Mouse (Mus musculus) adrenal gland, adult 2 months (tissue): ENCODE results near the gene Usp34. TPM values are rescaled to one million over a fixed set of nuclear protein-coding genes. Genes with fewer than 3 reads are reported as not detected.
"Not testable (repeated sequence)": the region's sequence is repeated elsewhere in the genome, so short reads cannot be mapped to it uniquely, and the experiment has no call there.

Experiments
- DNase-seq: peaks from one replicate; pipeline ENCODE4 v3.0.0; 2021
- microRNA-seq, 2 experiments: library from miRNA; unstranded; fragments of <30 nt; microRNA quantifications; one replicate each; pipeline ENCODE4 v1.2.0; 2021
- polyA plus RNA-seq: library from polyadenylated mRNA; depleted of rRNA; stranded (reverse); fragments of >200 nt; gene quantifications from 2 replicates; pipeline ENCODE4 v1.2.3, GENCODE M21; 2012; rRNA removed
- total RNA-seq, 2 experiments: library from RNA; stranded (reverse); gene quantifications; 2 replicates each; pipeline ENCODE4 v1.2.3; 2021

Gene Usp34
- total and polyA plus RNA-seq, 3 experiments: 2.8 to 67.1 (median 46.8) TPM

DNA sequence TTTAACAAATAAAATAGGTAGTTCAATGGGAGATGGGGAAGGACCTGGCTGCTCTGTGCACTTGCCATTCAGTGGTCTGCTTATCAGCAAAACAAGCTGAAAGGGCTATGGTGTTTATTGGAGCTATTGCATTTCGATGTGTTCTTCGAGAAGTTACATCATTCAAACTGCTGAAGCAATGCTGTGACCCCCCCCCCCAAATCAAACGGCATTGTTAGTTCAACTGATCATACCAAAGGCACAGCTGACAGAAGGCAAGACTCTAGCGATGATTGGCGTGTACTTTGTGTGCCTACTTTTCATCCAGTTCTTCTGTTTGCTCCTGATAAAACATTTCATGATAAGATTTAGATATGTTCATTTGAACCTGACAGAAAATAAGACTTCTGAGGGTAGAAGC, 191.9 kb downstream of the Usp34 start:
- DNase-seq: no peak

DNA sequence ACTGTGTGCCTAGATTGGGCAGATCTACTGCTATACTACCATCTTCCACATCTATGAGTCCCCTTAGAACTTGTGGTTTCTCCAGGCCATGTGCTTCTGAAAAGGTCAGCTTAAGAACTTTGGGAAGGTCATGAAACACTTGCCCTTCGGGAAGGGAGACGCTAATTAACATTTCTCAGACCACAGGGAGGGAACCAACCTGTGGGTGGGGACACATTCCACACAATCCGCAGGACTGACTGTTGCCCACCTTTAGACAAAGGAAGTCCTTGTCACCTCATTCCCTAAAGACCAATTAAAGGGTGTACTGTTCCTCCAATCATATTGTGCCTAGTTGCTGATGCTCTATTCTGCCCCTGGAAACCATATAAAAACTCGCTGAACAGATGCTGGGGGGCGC, 198.1 kb downstream of the Usp34 start:
- DNase-seq: not testable (repeated sequence)

DNA sequence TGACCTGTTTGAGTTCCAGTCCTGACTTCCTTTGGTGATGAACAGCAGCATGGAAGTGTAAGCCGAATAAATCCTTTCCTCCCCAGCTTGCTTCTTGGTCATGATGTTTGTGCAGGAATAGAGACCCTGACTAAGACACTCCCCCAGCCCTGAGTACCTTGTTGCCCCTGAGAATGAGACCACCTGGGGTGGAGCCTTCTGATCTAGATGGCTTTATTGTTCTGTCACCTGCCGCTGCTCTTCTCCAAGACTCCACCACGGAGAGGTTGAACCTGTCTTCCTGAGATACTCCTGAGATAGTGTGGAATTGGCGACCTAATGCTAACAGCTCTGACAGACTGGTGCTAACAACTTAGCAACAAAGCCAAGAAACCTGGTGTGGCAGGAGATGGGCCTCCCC, 208.1 kb downstream of the Usp34 start:
- not testable (repeated sequence) for DNase-seq

DNA sequence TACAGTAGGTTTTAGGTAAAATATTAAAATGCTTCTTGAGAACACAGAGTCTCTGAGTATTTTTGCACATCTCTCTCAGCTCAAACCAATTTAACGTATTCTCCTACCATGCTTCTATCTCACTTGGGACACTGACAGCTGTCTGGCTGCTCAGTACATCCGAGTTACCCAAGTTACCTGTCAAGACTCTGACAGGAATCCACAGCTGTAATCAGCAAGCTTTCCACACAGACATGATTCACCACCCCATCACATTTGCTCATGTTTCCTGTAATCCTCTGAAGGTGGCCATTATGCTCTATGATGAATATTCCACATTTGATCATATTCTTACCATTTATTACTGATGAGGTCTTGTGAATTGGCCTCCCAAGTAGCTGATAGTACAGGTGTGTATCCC, 208.6 kb downstream of the Usp34 start:
- DNase-seq: no peak

DNA sequence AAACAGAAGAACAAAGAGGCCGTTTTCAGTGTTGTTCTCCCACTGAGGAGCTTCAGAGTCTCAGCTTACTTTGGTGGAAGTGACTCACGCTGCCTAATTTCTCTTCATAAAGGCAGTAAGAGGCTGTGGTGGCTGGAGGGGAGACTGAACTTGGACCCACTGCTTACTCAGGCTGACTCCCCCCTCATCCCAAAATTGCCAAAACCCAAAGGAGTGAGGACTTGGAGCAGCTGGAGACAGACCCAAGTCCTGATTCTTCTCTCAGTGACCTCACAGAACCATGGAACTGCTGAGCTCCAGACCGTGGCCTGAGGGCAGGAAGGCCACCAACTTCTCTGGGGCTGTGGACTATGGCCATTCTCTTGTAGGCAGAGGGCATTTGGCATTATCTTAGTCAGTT, 212.3 kb downstream of the Usp34 start:
- no peak for DNase-seq

DNA sequence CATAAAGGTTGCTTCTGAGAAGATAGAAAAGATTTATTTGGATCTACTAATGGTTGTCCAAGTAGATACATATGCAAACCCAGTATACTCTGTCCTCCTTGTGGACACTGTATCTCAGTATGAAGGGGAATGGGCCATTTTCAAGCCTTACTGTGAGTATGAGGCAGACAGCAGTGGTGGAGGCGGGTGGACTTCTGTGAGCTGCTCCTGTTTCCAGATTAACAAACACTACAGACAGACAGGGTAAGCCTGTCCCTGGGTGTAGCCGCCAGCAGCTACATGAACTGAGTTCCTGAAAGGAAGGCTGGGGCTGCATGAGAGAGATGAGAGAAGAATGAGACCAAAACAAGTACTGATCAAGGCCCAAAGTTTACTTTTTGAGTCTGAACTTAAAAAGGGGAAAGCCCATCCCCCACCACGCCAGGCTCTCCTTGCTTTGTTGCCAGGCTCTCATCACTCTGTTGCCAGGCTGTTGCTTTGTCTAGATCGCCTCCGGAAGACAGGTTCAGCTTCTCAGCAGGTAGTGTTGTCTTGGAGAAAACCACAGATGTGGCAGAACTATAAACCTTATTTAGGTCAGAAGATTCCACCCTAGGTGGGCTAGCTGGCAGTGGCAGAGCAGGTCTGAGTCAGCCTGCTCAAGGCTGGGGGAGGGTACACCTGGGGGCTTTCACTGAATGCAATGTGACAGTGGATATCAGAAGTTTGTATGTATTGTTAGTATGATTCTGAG, 213.9 kb downstream of the Usp34 start, which contains the start of gene 1700093K21Rik:
1700093K21Rik (minus strand) TSS at position 683 of the 733 bp plus-strand sequence.
- DNase-seq: no peak

DNA sequence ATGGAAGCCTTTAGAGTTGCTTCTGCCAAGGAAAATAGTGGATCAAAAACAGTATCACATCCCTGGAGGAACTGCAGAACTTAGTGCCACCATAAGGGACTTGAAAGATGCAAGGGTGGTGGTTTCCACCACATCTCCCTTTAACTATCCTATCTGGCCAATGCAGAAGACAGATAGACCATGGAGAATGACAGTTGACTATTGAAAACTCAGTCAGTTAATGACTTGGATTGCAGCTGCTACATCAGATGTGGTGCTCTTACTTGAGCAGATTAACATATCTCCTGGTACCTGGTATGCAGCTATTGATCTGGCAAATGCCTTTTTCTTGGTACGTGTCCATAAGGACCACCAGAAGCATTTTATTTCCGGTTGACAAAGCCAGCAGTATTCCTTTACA, 230.8 kb downstream of the Usp34 start:
- DNase-seq: no peak

Small RNA genes within 50 kb of the gene (microRNA-seq; reads per million reads assigned to microRNA genes)
- gene Gm47279: 0 to 0.22 reads per million in 2 experiments

Other genes with a start within 250 kb of the Usp34 start
- gene Xpo1, start 50.9 kb upstream of the Usp34 start, total RNA-seq: 10 to 100 TPM; 54.1 to 57.3 TPM
- gene Xpo1, start 50.9 kb upstream of the Usp34 start, polyA plus RNA-seq: 3.7 and 4.1 TPM in 2 replicates
- 100 to 1,000 TPM in 1 of 2 experiments, 10 to 100 TPM in 1; 61.0 to 120 TPM for gene Ahsa2, start 191.1 kb downstream of the Usp34 start, total RNA-seq
- 7.7 and 8.0 TPM in 2 replicates for gene Ahsa2, start 191.1 kb downstream of the Usp34 start, polyA plus RNA-seq
- not detected for gene 1700093K21Rik, start 214.3 kb downstream of the Usp34 start, total RNA-seq
- 0.45 TPM in 1 of 2 replicates, not detected in the other for gene 1700093K21Rik, start 214.3 kb downstream of the Usp34 start, polyA plus RNA-seq